Comparison of ENCODE assay signal across 8 mouse cellular contexts in genomic region chr11:116030898-116031845, GRCm38 (mm10). TPM values are rescaled to one million over a fixed set of nuclear protein-coding genes. Genes with fewer than 3 reads are reported as not detected.
DNase-seq lines count a peak whose midpoint lies in the region; ATAC-seq and TF ChIP-seq lines count a peak whose summit lies in the region.

No protein-coding gene starts in this region.

- peak; percentile 34 for ATAC-seq in intestine, embryonic 15.5 days

- WGBS in kidney, adult 2 months: 23% methylated on average over 14 of the region's 14 CpGs
- 33% methylated on average over 14 of the region's 14 CpGs for WGBS in forebrain, embryonic 10.5 days
- WGBS in intestine, embryonic 15.5 days: 23% methylated on average over 14 of the region's 14 CpGs
- 25% methylated on average over 14 of the region's 14 CpGs for WGBS in spleen, adult 2 months

- no peak for DNase-seq in kidney, adult 2 months
- DNase-seq in kidney, adult 18-20 months: no peak
- DNase-seq in MEL-GATA-1-ER (ENCODE audit: extremely low read depth, low read depth): peak; percentile 15
- DNase-seq in forebrain, embryonic 10.5 days (ENCODE audit: extremely low spot score, low spot score): no peak
- peak; percentile 41 for DNase-seq in lung, postnatal 25 days (ENCODE audit: low spot score)
- peak; percentile 37 to 46 for DNase-seq in spleen, adult 2 months (ENCODE audit: low read depth in 1 of 2, low spot score in 2 of 2)
- DNase-seq in frontal cortex, postnatal 36 days (ENCODE audit: low spot score in 2 of 2): no peak

- no peak for TF ChIP-seq CTCF in kidney, adult 2 months (conservative IDR thresholded peaks at IDR 0.05; ENCODE audit: insufficient read depth, insufficient read length, low read depth, low read length)
- no peak for TF ChIP-seq CTCF in spleen, adult 2 months (IDR thresholded peaks at IDR 0.05; ENCODE audit: extremely low read depth, insufficient read depth, insufficient read length, insufficient replicate concordance)

- no peaks in the 10 kb centered on the region for H3K36me3 ChIP-seq in kidney, adult 2 months (ENCODE audit: control insufficient read depth, insufficient read depth, low read length)
- peaks cover 41% of the 10 kb centered on the region for H3K36me3 ChIP-seq in forebrain, embryonic 10.5 days (replicated peaks)
- peaks cover 4% of the 10 kb centered on the region; the same call in 1 of the 2 replicates for H3K36me3 ChIP-seq in intestine, embryonic 15.5 days
- no peaks in the 10 kb centered on the region; the same call in 1 of the 2 replicates for H3K36me3 ChIP-seq in spleen, adult 2 months (ENCODE audit: control insufficient read depth, insufficient read depth, low read length)

- TF ChIP-seq POLR2A in kidney, adult 2 months (IDR thresholded peaks at IDR 0.05; ENCODE audit: low read depth, low read length): no peak
- TF ChIP-seq POLR2A in spleen, adult 2 months (IDR thresholded peaks at IDR 0.05; ENCODE audit: low read depth, low read length): peak; percentile 45

- H3K4me2 ChIP-seq in intestine, embryonic 15.5 days (replicated peaks): peak overlapping the region; percentile 85

- H3K9me3 ChIP-seq in forebrain, embryonic 10.5 days: no peaks in the 10 kb centered on the region
- H3K9me3 ChIP-seq in intestine, embryonic 15.5 days: no peaks in the 10 kb centered on the region

- no peaks in the 10 kb centered on the region for H3K27me3 ChIP-seq in kidney, adult 2 months (replicated peaks; ENCODE audit: control insufficient read depth, insufficient read depth, low read length)
- no peaks in the 10 kb centered on the region for H3K27me3 ChIP-seq in forebrain, embryonic 10.5 days (ENCODE audit: poor library complexity, severe bottlenecking)
- H3K27me3 ChIP-seq in intestine, embryonic 15.5 days (replicated peaks): no peaks in the 10 kb centered on the region
- no peaks in the 10 kb centered on the region for H3K27me3 ChIP-seq in spleen, adult 2 months (ENCODE audit: control insufficient read depth, insufficient read depth, low read length)

- peaks cover 8% of the 10 kb centered on the region; the same call in 1 of the 2 replicates for H3K4me1 ChIP-seq in kidney, adult 2 months (ENCODE audit: control insufficient read depth, insufficient read depth, low read length)
- H3K4me1 ChIP-seq in forebrain, embryonic 10.5 days: peaks cover 34% of the 10 kb centered on the region
- peaks cover 10% of the 10 kb centered on the region; the same call in 1 of the 2 replicates for H3K4me1 ChIP-seq in intestine, embryonic 15.5 days (replicated peaks)
- H3K4me1 ChIP-seq in spleen, adult 2 months (ENCODE audit: control insufficient read depth, insufficient read depth, insufficient read length): no peaks in the 10 kb centered on the region; the same call in 1 of the 2 replicates

- peak overlapping the region; percentile 65 for H3K4me3 ChIP-seq in kidney, adult 2 months (ENCODE audit: insufficient read depth, low read depth, low read length)
- peak overlapping the region; percentile 83 for H3K4me3 ChIP-seq in forebrain, embryonic 10.5 days
- peak overlapping the region; percentile 79 for H3K4me3 ChIP-seq in intestine, embryonic 15.5 days (replicated peaks)
- H3K4me3 ChIP-seq in spleen, adult 2 months (ENCODE audit: extremely low read depth, insufficient read depth, insufficient read length): peak overlapping the region; percentile 71

- peak overlapping the region; percentile 98 for H3K27ac ChIP-seq in kidney, adult 2 months (ENCODE audit: insufficient read depth, low read depth, low read length)
- H3K27ac ChIP-seq in forebrain, embryonic 10.5 days: peak overlapping the region; percentile 99
- H3K27ac ChIP-seq in intestine, embryonic 15.5 days: peak overlapping the region; percentile 100
- H3K27ac ChIP-seq in spleen, adult 2 months (ENCODE audit: insufficient read depth, low read length): peak overlapping the region; percentile 99

- peak overlapping the region; percentile 91 for H3K9ac ChIP-seq in intestine, embryonic 15.5 days

RNA-seq across cellular contexts. Expression of gene Unk, which starts 1.1 kb away (rescaled TPM):
- 22.1 and 28.1 TPM in 2 replicates for polyA plus RNA-seq in kidney, adult 2 months (2012; rRNA removed)
- polyA plus RNA-seq in forebrain, embryonic 10.5 days (2016; fragmentation: Nextera tagmentation; extraction: Ambion mirVana): 48.4 and 48.9 TPM in 2 replicates
- polyA plus RNA-seq in intestine, embryonic 15.5 days (2015; fragmentation: Nextera tagmentation; extraction: Ambion mirVana): 25.7 and 27.4 TPM in 2 replicates
- polyA plus RNA-seq in spleen, adult 2 months (2012; rRNA removed): 37.9 and 64.9 TPM in 2 replicates

RNA-seq across cellular contexts. Expression of gene H3f3b, which starts 3.4 kb away (rescaled TPM):
- polyA plus RNA-seq in kidney, adult 2 months (2012; rRNA removed): 135 and 150 TPM in 2 replicates
- 1,610 and 1,612 TPM in 2 replicates for polyA plus RNA-seq in forebrain, embryonic 10.5 days (2016; fragmentation: Nextera tagmentation; extraction: Ambion mirVana)
- 1,398 and 1,618 TPM in 2 replicates for polyA plus RNA-seq in intestine, embryonic 15.5 days (2015; fragmentation: Nextera tagmentation; extraction: Ambion mirVana)
- 161 and 200 TPM in 2 replicates for polyA plus RNA-seq in spleen, adult 2 months (2012; rRNA removed)

RNA-seq across cellular contexts. Expression of gene Galk1, which starts 18.7 kb away (rescaled TPM):
- polyA plus RNA-seq in kidney, adult 2 months (2012; rRNA removed): 83.2 and 87.9 TPM in 2 replicates
- 223 and 224 TPM in 2 replicates for polyA plus RNA-seq in forebrain, embryonic 10.5 days (2016; fragmentation: Nextera tagmentation; extraction: Ambion mirVana)
- 274 and 302 TPM in 2 replicates for polyA plus RNA-seq in intestine, embryonic 15.5 days (2015; fragmentation: Nextera tagmentation; extraction: Ambion mirVana)
- 30.8 and 39.4 TPM in 2 replicates for polyA plus RNA-seq in spleen, adult 2 months (2012; rRNA removed)

RNA-seq across cellular contexts. Expression of gene Unc13d, which starts 46.6 kb away (rescaled TPM):
- 1.1 and 2.4 TPM in 2 replicates for polyA plus RNA-seq in kidney, adult 2 months (2012; rRNA removed)
- 3.7 and 3.8 TPM in 2 replicates for polyA plus RNA-seq in forebrain, embryonic 10.5 days (2016; fragmentation: Nextera tagmentation; extraction: Ambion mirVana)
- polyA plus RNA-seq in intestine, embryonic 15.5 days (2015; fragmentation: Nextera tagmentation; extraction: Ambion mirVana): 4.2 and 5.2 TPM in 2 replicates
- 49.4 and 65.0 TPM in 2 replicates for polyA plus RNA-seq in spleen, adult 2 months (2012; rRNA removed)

RNA-seq across cellular contexts. Expression of gene Wbp2, which starts 55.6 kb away (rescaled TPM):
- polyA plus RNA-seq in kidney, adult 2 months (2012; rRNA removed): 391 and 392 TPM in 2 replicates
- polyA plus RNA-seq in forebrain, embryonic 10.5 days (2016; fragmentation: Nextera tagmentation; extraction: Ambion mirVana): 71.0 and 73.6 TPM in 2 replicates
- 93.5 and 98.1 TPM in 2 replicates for polyA plus RNA-seq in intestine, embryonic 15.5 days (2015; fragmentation: Nextera tagmentation; extraction: Ambion mirVana)
- 135 and 162 TPM in 2 replicates for polyA plus RNA-seq in spleen, adult 2 months (2012; rRNA removed)

Comparison
In these comparisons a context has a peak if more than half of its experiments do, and no peak if none do; other contexts are left out.
1. DNase-seq: peak in MEL-GATA-1-ER (single experiment), lung, postnatal 25 days (single experiment) and spleen, adult 2 months (2 of 2); none in kidney, adult 2 months (single experiment), kidney, adult 18-20 months (single experiment), forebrain, embryonic 10.5 days (single experiment) and frontal cortex, postnatal 36 days (0 of 2).
2. Peak in every context shown above with its lines, with median percentiles within 50 percentile points of each other: H3K27ac ChIP-seq and H3K4me3 ChIP-seq.